Mouse (Mus musculus) pancreas, adult 10 weeks (tissue): ENCODE results near the gene Gm8237. TPM values are rescaled to one million over a fixed set of nuclear protein-coding genes. Genes with fewer than 3 reads are reported as not detected.

ENCODE experiments used
- polyA plus RNA-seq: library from polyadenylated mRNA; stranded (reverse); fragments of 350-450 nt; fragmentation: Illumina TruSeq; extraction: RNeasy Lipid Tissue Mini Kit (QIAGEN cat#74804); gene quantifications from one replicate; pipeline ENCODE4 v1.2.3, GENCODE M21; 2015; ENCODE audit warnings: low read depth, low replicate concordance; ENCODE audit not compliant: insufficient read depth

Gene Gm8237
- polyA plus RNA-seq: not detected

GRCm38 (mm10) chr14:5880241-5880640, at the start of gene Gm8237:
TSS of gene Gm8237 (minus strand) at chr14:5880382.

GRCm38 (mm10) chr14:5830229-5830628, 50.0 kb downstream of the Gm8237 start, which contains the start of gene Gm3424:
TSS of gene Gm3424 (minus strand) at chr14:5830329.

Other genes with a start within 250 kb of the Gm8237 start
- not detected for gene Gm8265, start 247.4 kb downstream of the Gm8237 start, polyA plus RNA-seq
- gene Gm9603, start 192.9 kb downstream of the Gm8237 start, polyA plus RNA-seq: not detected
- gene Gm3373, start 138.8 kb downstream of the Gm8237 start, polyA plus RNA-seq: not detected
- not detected for gene Gm3383, start 72.4 kb downstream of the Gm8237 start, polyA plus RNA-seq
- gene Gm3424, start 50.1 kb downstream of the Gm8237 start, polyA plus RNA-seq: not detected
- not detected for gene Gm3248, start 81.4 kb upstream of the Gm8237 start, polyA plus RNA-seq
- gene Gm3453, start 98.8 kb upstream of the Gm8237 start, polyA plus RNA-seq: not detected
- gene Gm6337, start 177.9 kb upstream of the Gm8237 start, polyA plus RNA-seq: not detected
- gene Gm8206, start 213.6 kb upstream of the Gm8237 start, polyA plus RNA-seq: not detected
- 0.54 TPM for gene Gm3468, start 228.3 kb upstream of the Gm8237 start, polyA plus RNA-seq
- not detected for gene Gm3476, start 245.4 kb upstream of the Gm8237 start, polyA plus RNA-seq